Mouse (Mus musculus) mouse trophoblast stem cell (cell line): ENCODE results near the gene Gfer.
"Not testable (repeated sequence)": the region's sequence is repeated elsewhere in the genome, so short reads cannot be mapped to it uniquely, and the experiment has no call there.

ENCODE experiments used
- in situ Hi-C, 2 experiments: fragments of 300-500 bp; cut with MseI, MboI; formaldehyde crosslinking; loops; 2 replicates in 1 of 2; 3 replicates in 1 of 2; pipeline ENCODE4 v1.15.1; 2025

Gfer gene

DNA sequence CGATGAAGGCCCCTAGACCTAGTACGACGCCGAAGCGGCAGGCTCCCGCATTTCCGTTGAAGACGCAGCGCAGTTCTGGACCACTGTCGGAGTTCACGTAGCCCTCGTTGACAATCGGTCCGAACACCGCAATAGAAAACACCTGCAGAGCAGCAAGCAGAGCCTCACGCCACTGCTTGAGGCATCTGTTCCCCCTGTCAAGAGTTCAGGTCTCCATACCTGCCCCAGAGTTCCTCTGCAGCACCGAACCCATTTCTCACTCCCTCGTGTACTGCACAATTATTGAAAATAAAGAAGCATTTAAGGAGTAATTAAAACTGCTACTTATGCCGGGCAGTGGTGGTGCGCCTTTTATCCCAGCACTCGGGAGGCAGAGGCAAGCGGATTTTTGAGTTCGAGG lies 8.4 kb downstream of the Gfer start:
- in situ Hi-C loops = no loop called here

DNA sequence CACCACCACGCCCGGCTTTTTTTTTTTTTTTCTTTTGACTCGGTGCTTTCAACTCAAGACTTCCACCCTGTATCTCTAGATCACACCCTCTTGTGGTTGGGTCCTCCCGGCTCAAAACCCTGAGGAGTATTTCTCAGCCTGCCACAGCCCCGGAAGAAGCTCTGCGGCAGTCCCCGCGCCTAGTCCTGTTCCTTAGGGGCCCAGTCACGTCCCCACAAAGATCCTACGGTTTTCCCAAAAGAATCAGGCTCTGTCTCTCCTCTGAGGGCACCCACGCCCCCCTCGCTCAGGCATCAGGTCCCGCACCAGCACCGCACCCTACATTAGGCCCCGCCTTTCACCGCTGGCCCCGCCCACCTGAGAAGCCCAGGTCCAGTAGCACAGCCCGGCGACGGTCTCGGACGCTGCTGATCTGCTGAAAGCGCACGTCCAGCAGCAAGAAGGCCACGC lies 8.8 kb downstream of the Gfer start:
- in situ Hi-C loops = no loop called here

DNA sequence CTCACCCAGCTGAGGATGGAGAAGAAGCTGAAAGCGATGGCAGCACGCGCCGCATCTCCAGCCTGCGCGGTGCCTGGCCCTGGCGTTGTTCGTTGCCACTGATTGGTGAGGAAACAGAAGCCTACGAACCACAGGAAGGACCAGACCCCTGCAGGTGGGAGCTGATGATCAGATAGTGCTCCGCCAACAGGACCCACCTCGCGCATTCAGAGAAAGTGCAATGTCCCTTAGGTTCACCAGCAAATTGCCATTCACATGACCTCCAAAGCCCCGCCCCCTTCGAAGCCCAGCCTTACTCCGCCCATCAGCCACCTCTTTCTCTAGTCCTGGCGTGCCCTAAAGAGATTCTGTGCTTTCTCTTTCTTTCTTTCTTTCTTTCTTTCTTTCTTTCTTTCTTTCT lies 9.4 kb downstream of the Gfer start:
- in situ Hi-C loops = no loop called here

DNA sequence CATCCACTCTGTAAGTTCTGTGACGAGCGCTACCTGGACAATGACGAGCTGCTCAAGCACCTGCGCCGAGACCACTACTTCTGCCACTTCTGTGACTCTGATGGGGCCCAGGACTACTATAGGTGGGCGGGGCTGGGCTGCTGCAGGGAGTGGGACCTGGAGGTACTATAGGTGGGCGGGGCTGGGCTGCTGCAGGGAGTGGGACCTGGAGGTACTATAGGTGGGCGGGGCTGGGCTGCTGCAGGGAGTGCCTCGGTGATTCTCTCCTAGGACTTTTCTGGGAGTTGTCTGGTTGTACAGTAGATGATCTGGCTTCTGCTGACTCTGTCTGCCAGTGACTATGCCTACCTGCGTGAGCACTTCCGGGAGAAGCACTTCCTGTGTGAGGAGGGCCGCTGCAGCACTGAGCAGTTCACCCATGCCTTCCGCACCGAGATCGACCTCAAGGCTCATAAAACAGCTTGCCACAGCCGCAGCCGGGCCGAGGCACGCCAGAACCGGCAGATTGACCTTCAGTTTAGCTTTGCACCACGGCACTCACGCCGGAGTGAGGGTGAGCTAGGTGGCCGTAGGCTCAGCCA lies 18.4 kb downstream of the Gfer start:
- in situ Hi-C loops = no loop called here

DNA sequence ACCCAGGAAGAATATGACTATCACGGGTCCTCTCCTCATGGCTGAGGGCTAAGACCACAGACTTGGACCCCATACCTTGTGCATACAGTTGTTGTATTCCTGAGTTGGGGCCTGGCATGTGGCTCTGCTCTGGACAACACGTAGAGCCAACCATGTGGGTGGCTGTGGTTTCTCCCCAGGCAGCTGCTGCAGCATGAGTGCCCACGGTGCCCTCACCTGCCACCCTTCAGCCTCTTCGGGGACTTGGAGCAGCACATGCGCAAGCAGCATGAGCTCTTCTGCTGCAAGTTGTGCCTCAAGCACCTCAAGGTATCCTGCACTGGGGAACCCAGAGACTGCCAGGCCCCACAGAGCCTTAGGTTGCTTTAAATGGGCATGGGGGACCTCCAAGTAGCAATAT lies 19.1 kb downstream of the Gfer start:
- in situ Hi-C loops = no loop called here

DNA sequence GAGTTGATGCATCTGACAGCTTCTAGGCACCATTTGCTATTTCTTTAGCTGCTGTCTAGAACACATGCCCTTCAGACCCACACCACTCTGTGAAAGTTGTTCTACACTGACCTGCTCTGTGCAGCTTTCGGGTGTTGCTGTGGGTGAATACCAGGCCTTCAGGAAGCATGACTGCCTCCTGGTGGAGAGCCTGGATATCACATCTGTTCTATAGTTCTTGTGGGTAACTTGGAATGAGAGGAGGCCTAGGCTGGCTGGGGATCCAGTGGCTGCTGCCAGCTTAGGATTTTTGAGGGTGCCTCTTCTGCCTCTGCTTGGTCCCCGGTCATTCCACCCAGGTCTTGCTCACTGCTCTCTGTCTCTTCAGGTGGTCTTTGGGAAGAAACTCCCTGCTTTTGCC lies 19.8 kb downstream of the Gfer start:
- in situ Hi-C loops = no loop called here

DNA sequence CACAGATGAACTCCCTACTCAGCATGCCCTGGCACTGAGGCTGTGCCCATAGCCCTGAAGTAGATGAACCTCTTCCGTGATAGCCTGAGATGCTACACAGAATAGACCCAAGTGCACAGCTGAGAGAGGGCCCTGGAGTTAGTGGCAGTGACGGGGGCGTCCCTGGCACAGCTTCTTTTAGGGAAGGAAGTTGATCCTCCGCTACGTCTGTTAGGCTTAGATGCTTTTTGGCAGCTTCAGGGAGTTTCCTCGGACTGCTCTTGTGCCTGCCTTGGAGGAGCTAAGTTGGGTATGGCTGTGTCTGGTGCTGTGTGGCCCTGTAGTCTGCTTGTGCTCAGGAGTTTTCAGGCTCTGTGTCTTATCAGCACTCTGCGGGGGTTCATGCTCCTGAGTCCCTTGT lies 21.7 kb downstream of the Gfer start:
- in situ Hi-C loops = no loop called here

DNA sequence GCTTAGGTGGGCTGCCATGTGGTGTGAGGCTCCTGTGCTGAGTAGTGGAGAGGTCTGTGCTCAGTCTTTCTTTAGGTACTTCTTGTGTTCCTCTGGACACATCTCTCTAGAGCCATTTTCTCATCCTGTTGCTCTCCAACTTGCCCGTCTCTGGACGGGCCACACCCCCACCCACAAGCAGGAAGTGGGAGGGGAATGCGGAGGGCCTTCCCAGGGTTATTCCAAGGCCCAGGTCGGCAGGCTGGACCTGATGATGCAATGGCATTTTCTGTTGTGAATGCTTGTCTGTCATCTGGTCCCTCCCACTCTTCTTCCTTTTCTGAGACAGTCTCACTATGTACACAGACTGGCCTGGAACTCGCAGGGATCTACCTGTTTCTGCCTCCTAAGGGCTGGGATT lies 23.8 kb downstream of the Gfer start:
- in situ Hi-C loops = no loop called here

DNA sequence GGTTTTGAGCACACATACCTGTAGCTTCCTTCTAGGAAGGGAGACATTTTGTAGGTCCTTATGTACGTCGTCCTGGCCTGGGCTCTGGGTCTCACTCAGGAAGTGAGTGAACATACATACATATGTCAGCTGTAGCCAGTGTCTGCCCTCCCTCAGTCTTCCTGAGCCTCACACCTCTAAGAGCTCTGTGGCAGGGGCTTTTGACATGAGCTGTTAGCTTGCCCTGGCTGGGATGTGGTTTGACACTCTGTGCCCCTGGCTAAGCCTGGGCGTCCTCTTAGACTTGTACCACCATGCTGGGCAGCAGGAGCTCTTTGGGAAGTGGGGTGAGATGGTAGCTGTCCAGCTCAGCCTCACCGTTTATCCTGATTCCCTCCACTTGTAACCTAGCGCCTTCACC lies 24.6 kb downstream of the Gfer start:
- in situ Hi-C loops = no loop called here

DNA sequence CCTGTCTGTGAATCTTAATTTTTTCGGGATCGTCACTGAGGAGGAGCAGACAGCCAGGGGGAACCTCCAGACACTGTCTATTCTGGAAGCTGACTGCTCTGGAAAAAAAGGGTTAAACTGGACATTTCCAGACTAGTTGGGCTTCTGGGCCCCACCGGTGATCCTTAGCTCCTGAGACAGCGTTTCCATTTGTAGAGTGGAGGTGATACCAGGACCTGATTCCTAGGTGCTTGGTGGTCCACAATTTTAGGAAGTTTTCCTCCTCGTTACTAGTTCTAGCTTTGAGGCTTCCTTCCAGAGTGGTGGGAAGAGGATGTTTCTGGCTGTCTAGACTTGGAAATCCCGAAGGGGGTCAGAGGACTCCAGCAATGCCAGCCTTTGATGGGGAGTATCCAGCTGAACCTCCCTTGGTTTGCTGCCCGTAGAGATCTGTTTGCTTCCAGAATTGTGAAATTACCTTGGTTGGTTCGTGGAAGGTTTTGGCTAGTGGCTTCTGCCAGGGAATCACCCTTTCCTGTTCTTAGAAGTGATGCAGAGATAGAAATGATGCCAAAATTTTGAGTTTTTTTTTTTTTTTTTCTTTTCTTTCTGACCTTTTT lies 25.6 kb downstream of the Gfer start:
- in situ Hi-C loops = no loop called here

DNA sequence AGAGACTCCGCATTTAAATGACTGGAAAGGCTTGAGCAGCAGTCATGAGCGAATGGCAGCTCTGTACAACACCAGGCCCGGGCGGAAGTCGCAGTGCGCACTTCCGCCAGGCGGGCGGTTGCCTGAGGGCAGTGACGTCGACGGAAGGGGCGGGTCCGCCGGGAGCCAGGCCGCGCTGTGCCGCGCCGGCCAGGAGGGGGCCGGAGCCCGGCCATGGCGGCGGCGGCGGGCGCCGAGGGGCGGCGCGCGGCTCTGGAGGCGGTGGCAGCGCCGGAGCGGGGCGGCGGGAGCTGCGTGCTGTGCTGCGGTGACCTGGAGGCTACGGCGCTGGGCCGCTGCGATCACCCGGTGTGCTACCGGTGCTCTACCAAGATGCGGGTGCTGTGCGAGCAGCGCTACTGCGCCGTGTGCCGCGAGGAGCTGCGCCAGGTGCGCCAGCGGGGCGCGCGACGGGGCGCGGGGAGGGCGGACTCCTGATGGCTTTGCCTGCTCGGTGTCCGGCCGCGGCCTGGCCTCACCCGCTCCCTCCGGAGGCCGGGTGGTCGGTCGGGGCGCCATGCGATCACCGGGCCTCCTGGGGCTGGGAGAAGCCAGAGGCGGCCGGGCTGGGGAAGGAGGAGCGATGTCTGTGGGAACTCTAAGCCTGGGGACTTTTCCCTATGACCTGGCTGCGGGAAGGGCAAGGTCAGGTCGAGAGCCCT lies 26.3 kb downstream of the Gfer start, which contains the start of gene Zfp598:
TSS of gene Zfp598 (plus strand) at position 143 of the 701 bp plus-strand sequence.
- in situ Hi-C loops = no loop called here

DNA sequence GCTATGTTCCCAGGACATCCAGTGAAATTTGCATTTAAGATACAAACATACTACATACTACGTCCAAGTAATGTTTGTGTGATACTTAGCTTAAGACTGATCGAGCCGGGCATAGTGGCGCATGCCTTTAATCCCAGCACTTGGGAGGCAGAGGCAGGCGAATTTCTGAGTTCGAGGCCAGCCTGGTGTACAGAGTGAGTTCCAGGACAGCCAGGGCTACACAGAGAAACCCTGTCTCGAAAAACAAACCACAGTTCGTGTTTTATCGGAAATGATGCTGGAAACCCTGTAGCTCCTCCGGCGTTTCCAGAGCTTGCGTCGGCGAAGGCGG lies 26.8 kb downstream of the Gfer start:
- in situ Hi-C loops = not testable (repeated sequence)

DNA sequence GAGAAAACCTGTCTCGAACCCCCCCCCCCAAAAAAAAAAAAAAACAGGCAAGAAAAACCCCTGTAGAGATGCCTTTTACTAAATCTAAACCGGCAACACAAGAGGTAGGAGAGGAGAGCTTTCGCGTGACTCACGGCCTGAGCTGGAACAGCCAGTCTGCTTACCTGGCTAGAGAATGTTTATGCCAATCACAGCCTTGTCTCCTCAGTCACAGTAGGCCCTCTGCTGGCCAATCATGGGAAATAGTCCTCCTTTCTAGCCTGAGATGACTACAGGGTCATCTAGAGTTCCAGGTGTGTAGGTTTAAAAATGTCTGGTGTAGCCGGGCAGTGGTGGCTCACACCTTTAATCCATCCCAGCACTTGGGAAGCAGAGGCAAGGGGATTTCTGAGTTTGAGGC lies 28.5 kb downstream of the Gfer start:
- in situ Hi-C loops = no loop called here

DNA sequence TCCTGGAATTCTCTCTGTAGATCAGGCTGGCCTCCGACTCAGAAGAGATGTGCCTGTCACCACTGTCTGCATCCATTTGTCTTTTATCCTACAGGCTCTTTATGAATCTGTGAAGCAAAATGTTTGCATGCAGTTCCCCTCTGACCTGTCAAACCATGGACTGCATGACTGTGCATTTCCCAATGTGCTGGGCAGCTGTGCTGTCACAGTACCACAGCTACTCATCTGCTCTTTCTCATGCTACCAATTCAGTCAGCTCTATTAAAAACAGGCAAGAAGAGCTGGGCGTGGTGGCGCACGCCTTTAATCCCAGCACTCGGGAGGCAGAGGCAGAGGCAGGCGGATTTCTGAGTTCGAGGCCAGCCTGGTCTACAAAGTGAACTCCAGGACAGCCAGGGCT lies 28.9 kb downstream of the Gfer start:
- in situ Hi-C loops = not testable (repeated sequence)

DNA sequence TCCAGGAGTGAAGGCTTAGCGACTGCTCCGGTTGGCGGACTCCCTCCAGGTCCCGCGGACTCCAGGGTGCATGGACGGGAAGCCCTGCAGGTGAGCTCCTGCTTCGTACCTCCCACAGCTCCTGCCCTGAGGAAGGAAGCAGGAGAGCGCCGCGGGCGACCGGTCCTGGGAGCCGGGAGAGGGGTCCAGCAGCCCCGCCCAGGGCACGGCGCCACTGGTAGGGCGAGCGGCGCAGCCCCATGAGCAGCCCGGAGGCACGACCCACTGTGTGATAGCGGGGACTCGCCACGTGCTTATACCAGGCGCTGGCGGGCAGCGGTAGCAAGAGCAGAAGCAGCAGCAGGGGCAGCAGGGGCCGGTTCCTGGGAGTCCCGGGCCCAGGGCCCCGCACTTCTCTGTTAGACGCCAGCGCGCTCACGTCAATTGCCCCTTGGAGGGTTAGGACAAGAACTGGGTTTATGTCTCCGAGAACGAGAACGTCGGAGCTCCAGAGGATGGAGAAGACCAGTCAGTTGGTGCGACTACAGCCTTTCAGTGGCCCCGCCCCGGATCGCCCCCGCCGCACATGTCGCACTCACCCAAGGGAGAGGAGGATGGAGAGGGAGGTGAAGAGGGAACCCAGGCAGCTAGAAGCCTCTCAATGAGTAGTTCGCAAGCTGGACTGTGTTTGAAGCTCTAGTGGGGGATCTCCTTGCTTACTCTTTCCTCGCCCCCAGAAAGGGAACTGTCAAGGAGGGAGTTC lies 37.8 kb downstream of the Gfer start, which contains the start of gene Npw:
TSS of gene Npw (minus strand) at position 441 of the 742 bp plus-strand sequence.
- in situ Hi-C loops = loop anchor here (5.0 to 10.0 kb wide), 2 partner anchors 111 to 113 kb away; partner anchors contain the start of gene Pkd1 (in 2 of the 2)

DNA sequence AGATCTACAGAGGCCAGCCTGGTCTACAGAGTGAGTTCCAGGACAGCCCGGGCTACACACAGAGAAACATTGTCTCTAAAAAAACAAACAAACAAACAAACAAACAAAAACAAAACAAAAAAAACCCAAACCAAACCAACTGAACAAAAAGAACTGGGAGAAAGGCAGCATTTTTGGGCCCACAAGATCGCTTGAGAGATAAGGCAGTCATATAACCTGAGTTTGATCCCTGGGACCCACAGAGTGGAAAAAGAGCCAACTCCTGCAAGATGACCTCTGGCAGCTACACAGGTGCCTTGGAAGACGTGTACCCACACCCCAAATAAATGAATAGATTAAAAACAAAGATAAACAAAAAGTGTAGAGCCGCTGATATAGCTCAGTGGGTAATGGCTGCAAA lies 41.0 kb downstream of the Gfer start:
- in situ Hi-C loops = loop anchor here (5.0 to 10.0 kb wide), 2 partner anchors 108 to 110 kb away; partner anchors contain the start of gene Pkd1 (in 2 of the 2)

DNA sequence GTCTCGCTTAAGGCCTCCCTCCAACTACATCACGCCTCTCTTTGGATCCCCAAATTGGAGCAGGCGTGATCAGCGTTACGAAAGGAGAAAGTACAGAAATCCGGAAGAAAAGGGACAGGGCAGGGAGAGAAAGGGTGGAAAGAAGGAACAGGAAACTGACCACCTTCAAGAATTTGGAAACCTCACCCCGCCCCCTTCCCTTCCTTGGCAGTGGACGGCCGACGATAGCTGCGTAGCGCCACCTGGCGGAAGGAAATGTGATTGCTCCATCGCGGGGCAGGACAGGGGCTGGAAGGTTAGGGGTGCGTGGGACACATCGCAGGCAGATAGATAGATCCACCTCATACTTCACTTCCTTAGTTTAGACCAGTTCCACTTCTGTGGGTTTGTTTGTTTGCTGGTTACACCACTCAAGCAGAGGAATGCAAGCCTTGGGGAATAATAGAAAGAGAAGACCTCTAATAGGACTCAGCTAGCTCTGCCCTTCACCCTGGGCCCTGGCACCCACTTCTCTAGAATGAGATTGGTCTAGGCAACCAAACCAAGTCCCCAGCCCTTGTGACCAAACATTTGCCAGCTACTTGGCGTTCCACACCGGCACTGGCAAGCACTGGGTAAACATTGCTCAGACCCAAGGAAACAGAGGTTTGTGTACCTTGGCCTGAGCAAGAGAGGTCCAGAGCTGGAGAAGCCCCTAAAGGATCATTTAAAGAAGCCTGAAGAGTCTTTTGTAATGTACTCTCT lies 41.8 kb downstream of the Gfer start:
- in situ Hi-C loops = loop anchor here in 1 of 2 experiments (10.0 kb wide), 1 partner anchor 109 kb away; the partner anchor contains the start of gene Pkd1

DNA sequence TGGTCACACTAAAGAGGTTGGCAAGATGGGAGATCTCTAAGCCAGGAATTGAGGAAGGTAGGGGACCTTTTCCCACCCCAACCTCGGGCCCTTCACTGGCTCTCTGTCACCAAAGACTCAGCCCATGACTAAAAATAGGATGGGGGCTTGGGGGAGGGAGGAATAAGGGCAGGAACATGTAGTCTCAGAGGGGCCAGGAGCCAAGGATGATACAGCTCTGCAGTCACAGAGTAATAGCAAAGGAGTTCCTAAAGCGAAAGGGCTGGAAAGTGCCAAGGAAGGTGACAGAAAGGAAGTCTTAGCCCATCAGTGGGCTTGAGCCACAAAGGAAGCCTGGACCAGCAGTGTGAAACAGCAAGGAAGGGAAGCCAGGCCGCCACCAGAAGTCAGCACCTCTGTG lies 44.1 kb downstream of the Gfer start:
- in situ Hi-C loops = loop anchor here in 1 of 2 experiments (10.0 kb wide), 1 partner anchor 107 kb away; the partner anchor contains the start of gene Pkd1

DNA sequence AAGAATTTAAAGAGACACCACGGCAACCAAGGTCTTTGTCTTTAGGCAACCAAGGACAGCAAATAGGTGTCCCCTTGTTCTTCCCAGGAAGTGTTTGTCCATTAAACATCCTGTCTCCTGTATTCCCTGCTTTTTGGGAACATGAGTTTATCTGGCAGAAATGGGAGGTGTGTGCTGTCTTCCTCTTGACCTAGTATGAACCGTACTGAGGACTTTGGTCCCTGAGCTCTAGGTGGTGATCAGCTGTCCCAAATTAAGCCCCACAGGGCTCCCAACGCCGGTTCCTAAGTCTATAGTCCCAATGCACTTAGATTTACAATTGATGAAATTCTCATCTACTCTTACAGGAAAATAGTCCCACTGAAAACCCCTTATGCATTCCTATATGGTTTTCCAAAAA lies 45.2 kb downstream of the Gfer start:
- in situ Hi-C loops = loop anchor here in 1 of 2 experiments (10.0 kb wide), 1 partner anchor 106 kb away; the partner anchor contains the start of gene Pkd1

DNA sequence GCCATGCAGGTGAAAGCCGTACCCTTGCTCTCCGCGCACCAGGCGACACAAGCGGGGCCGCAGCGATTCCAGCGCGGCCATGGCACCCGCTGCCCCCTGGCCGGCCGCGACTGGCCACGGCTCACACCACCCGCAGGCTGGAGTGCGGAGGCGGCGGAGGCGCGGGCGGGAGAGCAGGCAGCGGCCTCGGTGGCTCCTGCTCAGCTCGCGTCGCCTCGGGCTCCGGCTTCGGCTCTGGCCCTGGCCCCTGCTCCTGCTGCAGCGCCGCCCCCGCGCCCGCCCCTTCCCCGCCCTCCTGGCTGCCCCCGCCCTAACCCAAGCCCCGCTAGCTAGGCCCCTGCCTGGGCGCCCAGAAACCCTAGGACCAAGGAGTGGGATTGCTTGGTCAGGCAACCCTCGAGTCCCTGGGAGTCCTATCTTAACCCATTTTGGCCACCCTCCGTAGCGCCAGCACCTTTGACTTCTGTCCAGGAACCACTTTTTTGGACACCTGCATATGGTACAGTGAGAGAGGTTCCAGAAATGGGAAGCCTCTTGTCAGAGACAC lies 45.8 kb downstream of the Gfer start, which contains the start of gene Slc9a3r2:
TSS of gene Slc9a3r2 (minus strand) at position 258 of the 547 bp plus-strand sequence.
- in situ Hi-C loops = loop anchor here in 1 of 2 experiments (10.0 kb wide), 1 partner anchor 105 kb away; the partner anchor contains the start of gene Pkd1
